Mouse (Mus musculus): ENCODE measurements at regions not wholly inside any gene's neighbourhood (a gene's known extent, or its start where the extent isn't known, plus 50 kb on each side); places are given as distances from the start of the nearest gene placed in this dataset.

- TF ChIP-seq EP300 (IDR thresholded peaks at IDR 0.05; ENCODE audit: low read depth) (no peak), CTCF (IDR thresholded peaks at IDR 0.05; ENCODE audit: low read depth) (no peak)
Measured at GRCm38 (mm10) chr16:75483878-75484277, 102.0 kb downstream of the Lipi start.
